Mouse (Mus musculus) embryonic fibroblast, embryonic 13.5 days (primary cell): ENCODE results near the gene Layn. TPM values are rescaled to one million over a fixed set of nuclear protein-coding genes. Genes with fewer than 3 reads are reported as not detected.

Experiments used
- H3K27ac ChIP-seq: 2 replicates; pipeline ENCODE4 v1.5.1; 2012; ENCODE audit warnings: low read length, control low read depth, inconsistent platforms; ENCODE audit not compliant: insufficient read depth
- H3K4me1 ChIP-seq: 2 replicates; pipeline ENCODE4 v1.6.1; 2011; ENCODE audit warnings: low read length; ENCODE audit not compliant: control insufficient read depth, insufficient read depth
- H3K4me3 ChIP-seq: 2 replicates; pipeline ENCODE4 v1.5.1; 2011; ENCODE audit warnings: mild to moderate bottlenecking, control low read depth, low read length; ENCODE audit not compliant: insufficient read depth
- CTCF ChIP-seq: IDR thresholded peaks from 2 replicates; pipeline ENCODE4 v1.5.1; 2011; ENCODE audit warnings: mild to moderate bottlenecking, control low read depth, low read length, moderate library complexity, borderline replicate concordance; ENCODE audit not compliant: insufficient read depth
- POLR2A ChIP-seq: IDR thresholded peaks from 2 replicates; pipeline ENCODE4 v1.6.1; 2011; ENCODE audit warnings: low read depth, mild to moderate bottlenecking, control low read depth, low read length, moderate library complexity
- polyA plus RNA-seq: library from polyadenylated mRNA; stranded (reverse); fragments of >200 nt; gene quantifications from 2 replicates; pipeline ENCODE4 v1.2.4, GENCODE M21; 2011; ENCODE audit warnings: low read depth; ENCODE audit not compliant: missing spikeins, insufficient read length

Layn gene
- polyA plus RNA-seq, 1 experiment: 32.1 TPM

GRCm38 (mm10) chr9:51008841-51009655 lies 67.8 kb downstream of the Layn start, which contains the start of gene Sik2:
Sik2 (minus strand) TSS chr9:51009073.
- Histone ChIP-seq H3K4me3 (peak within 1 kb of the TSS; percentile 75), H3K4me1 (no peaks in the 10 kb centered on the region; the same call in 1 of the 2 replicates), H3K27ac (peak within 1 kb of the TSS; percentile 30; the same call in 1 of the 2 replicates)
- TF ChIP-seq POLR2A (peak; percentile 90), CTCF (peak; percentile 82)

- TF ChIP-seq POLR2A: no peak
- TF ChIP-seq CTCF: no peak
- Histone ChIP-seq H3K27ac (peak overlapping the region; percentile 30; the same call in 1 of the 2 replicates), H3K4me3 (peak overlapping the region; percentile 75), H3K4me1 (no peaks in the 10 kb centered on the region; the same call in 1 of the 2 replicates)
These were observed 68.6 kb downstream of the Layn start for GRCm38 (mm10) chr9:51008068-51008840.

GRCm38 (mm10) chr9:51007726-51008067 lies 69.2 kb downstream of the Layn start:
- Histone ChIP-seq H3K4me3 (peak overlapping the region; percentile 75), H3K27ac (no peak overlapping the region), H3K4me1 (no peaks in the 10 kb centered on the region; the same call in 1 of the 2 replicates)
- TF ChIP-seq POLR2A (no peak), CTCF (no peak)

GRCm38 (mm10) chr9:51006846-51007245 lies 70.0 kb downstream of the Layn start:
- TF ChIP-seq POLR2A (no peak), CTCF (no peak)
- Histone ChIP-seq H3K4me3 (no peak overlapping the region), H3K4me1 (no peaks in the 10 kb centered on the region; the same call in 1 of the 2 replicates), H3K27ac (no peak overlapping the region)

Other genes with a start within 250 kb of the Layn start
- gene Ppp2r1b, start 231.8 kb downstream of the Layn start, polyA plus RNA-seq: 32.0 and 33.9 TPM in 2 replicates
- 22.1 and 23.2 TPM in 2 replicates for gene Sik2, start 68.0 kb downstream of the Layn start, polyA plus RNA-seq
- not detected in 2 replicates for gene Btg4, start 16.2 kb downstream of the Layn start, polyA plus RNA-seq
- gene 4833427G06Rik, start 25.0 kb upstream of the Layn start, polyA plus RNA-seq: 4.3 and 5.8 TPM in 2 replicates
- 0.05 TPM in 1 of 2 replicates, not detected in the other for gene Gm32742, start 88.4 kb upstream of the Layn start, polyA plus RNA-seq
- gene Pou2af1, start 136.6 kb upstream of the Layn start, polyA plus RNA-seq: not detected in 2 replicates
- 4.2 and 5.4 TPM in 2 replicates for gene Colca2, start 201.5 kb upstream of the Layn start, polyA plus RNA-seq